Mouse (Mus musculus) erythroblast, adult 5-6 weeks (primary cell): Measurements from ENCODE around the gene AI661453. TPM values are rescaled to one million over a fixed set of nuclear protein-coding genes. Genes with fewer than 3 reads are reported as not detected.
"Not testable (repeated sequence)": the region's sequence is repeated elsewhere in the genome, so short reads cannot be mapped to it uniquely, and the experiment has no call there.

Experiments
- ATAC-seq: replicated peaks from 2 replicates; pipeline ENCODE4 v1.8.0; 2016; ENCODE audit warnings: moderate number of reproducible peaks, mild to moderate bottlenecking, moderate TSS enrichment, inconsistent platforms; ENCODE audit not compliant: poor library complexity, low FRiP score, severe bottlenecking
- total RNA-seq, 2 experiments: library from RNA; stranded (forward) in 1 of 2; stranded (reverse) in 1 of 2; fragments of 150-400 nt in 1 of 2; fragments of 200-764, 138-1000 nt in 1 of 2; gene quantifications; 2 replicates each; pipeline versions ENCODE4 v1.2.3 to v1.2.4; 2015 to 2017; ENCODE audit warnings: low replicate concordance in 2 of 2

Gene AI661453
- 0.63 TPM in 1 of 2 replicates, not detected in the other for total RNA-seq (2015; ENCODE audit: low replicate concordance)
- 0.70 TPM in 1 of 2 replicates, not detected in the other for total RNA-seq (2017; ENCODE audit: low replicate concordance)

GRCm38 (mm10) chr17:47436156-47436906 lies at the start of gene AI661453:
Gene AI661453, plus strand, starts transcription at chr17:47436615.
- no peak for ATAC-seq

GRCm38 (mm10) chr17:47386649-47387048 lies 49.8 kb upstream of the AI661453 start:
- ATAC-seq: peak; percentile 77

- no peak for ATAC-seq
Observed at GRCm38 (mm10) chr17:47394223-47394869, 42.1 kb upstream of the AI661453 start.

- ATAC-seq: peak; percentile 46
Observed at GRCm38 (mm10) chr17:47395376-47395913, 41.0 kb upstream of the AI661453 start.

- ATAC-seq: no peak
Observed at GRCm38 (mm10) chr17:47399091-47399490, 37.3 kb upstream of the AI661453 start.

DNA sequence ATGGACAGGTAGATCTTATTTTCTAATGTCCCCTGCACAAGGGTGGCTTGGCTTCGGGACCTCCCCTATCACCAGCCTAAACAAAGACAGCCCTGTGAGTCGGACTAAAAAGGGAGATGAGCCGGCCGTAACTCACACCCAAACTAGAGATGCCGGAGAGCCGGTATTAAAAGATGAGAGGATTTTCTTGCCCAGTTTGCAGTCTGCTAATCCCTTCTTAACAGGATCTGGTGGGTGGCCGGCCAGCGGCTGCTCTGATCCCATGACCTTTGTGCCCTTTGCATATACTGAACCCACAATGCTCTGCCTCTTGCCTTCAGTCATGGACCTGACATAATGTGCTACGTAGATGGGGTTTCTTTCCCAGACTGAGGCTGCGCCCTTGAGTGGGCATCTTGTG lies 36.0 kb upstream of the AI661453 start, which contains the start of gene Guca1a:
Guca1a (minus strand) TSS at position 134 of the 400 bp plus-strand sequence.
- ATAC-seq: no peak

GRCm38 (mm10) chr17:47407717-47408557 lies 28.5 kb upstream of the AI661453 start:
- ATAC-seq: no peak; the same call in 1 of the 2 replicates

DNA sequence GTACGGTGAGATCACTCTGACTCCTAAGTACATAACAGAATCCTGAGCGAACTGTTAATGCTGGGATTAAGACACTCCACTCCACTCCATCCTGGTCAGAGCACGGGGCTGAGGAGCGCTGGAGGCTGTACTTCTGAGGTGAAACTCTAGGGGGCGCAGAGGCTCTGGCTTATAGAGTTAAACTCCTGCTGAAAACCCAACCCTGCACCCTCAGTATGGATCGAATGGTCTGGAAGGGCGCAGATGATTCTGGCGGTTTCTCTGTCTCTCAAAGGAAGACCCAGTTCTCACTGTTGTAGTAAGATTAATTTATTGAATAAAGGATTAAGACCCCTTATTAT lies 27.9 kb upstream of the AI661453 start:
- ATAC-seq: peak; percentile 57; the same call in 1 of the 2 replicates

DNA sequence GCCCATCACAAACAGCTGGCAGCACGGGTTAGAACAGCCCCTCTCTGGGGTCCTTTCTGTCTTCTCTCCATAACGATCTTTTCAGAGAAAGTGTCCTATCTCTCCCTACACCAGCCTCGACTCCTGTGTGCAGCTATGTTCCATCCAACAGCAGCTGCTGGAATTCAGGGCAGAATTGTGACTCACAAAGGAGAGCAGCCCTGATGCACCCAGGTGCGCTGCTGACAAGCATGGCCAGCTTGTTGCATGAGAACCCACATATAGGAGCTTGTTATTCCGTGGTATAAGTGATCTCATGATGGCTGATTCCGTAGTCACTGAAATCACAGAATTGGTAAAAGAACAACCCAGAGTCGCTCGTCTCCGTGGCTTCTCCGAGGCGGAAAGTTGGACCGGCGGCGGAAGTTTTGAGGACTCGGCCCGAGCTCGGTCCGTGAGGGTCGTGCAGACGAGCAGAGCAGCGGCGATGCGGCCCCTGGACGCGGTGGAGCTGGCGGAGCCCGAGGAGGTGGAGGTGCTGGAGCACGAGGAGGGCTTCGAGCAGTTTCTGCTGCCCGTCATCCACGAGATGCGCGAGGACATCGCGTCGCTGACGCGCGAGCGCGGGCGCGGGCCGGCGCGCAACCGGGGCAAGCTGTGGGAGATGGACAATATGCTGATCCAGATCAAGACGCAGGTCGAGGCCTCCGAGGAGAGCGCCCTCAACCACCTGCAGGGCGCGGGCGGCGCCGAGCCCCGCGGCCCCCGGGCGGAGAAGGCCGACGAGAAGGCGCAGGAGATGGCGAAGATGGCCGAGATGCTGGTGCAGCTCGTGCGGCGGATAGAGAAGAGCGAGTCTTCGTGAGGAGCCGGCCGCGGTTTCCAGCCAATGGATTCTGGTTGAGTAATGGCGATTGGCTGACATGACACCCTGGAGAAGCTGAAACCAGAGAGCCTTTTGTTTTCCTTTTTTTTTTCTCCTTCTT lies 26.2 kb upstream of the AI661453 start:
- peak; percentile 59; the same call in 1 of the 2 replicates for ATAC-seq

- ATAC-seq: no peak
Observed at GRCm38 (mm10) chr17:47420195-47420594, 16.2 kb upstream of the AI661453 start.

- no peak for ATAC-seq
Observed at GRCm38 (mm10) chr17:47421566-47421965, 14.8 kb upstream of the AI661453 start.

- ATAC-seq: not testable (repeated sequence)
Observed at GRCm38 (mm10) chr17:47422616-47423015, 13.8 kb upstream of the AI661453 start.

GRCm38 (mm10) chr17:47424186-47424585 lies 12.2 kb upstream of the AI661453 start:
- no peak for ATAC-seq

- no peak for ATAC-seq
Observed at GRCm38 (mm10) chr17:47427316-47427715, 9.1 kb upstream of the AI661453 start.

DNA sequence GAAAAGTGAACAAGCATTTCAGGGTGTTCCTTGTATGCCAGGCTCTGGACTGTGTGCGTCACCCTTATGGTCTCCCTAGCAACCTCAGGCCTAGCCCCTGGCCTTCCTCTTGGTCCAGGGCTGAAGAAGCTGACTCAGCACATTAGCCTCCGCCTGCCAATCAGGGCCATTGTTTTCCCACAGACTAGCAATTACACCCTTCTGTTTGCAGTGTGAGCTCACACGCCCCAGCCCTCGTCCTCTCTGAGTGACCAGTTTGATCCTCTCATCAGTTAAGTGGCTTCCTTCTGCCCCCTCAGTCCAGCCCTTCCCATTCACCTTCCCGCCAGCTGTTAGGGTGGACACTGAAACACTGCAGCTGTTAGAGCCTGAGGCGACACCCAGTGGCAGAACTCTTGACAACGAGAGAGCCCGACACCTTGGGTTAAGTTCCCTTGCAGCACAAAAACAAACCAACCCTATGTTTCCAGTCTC lies 7.5 kb upstream of the AI661453 start:
- ATAC-seq: no peak

- ATAC-seq: no peak
Observed at GRCm38 (mm10) chr17:47430815-47431214, 5.6 kb upstream of the AI661453 start.

DNA sequence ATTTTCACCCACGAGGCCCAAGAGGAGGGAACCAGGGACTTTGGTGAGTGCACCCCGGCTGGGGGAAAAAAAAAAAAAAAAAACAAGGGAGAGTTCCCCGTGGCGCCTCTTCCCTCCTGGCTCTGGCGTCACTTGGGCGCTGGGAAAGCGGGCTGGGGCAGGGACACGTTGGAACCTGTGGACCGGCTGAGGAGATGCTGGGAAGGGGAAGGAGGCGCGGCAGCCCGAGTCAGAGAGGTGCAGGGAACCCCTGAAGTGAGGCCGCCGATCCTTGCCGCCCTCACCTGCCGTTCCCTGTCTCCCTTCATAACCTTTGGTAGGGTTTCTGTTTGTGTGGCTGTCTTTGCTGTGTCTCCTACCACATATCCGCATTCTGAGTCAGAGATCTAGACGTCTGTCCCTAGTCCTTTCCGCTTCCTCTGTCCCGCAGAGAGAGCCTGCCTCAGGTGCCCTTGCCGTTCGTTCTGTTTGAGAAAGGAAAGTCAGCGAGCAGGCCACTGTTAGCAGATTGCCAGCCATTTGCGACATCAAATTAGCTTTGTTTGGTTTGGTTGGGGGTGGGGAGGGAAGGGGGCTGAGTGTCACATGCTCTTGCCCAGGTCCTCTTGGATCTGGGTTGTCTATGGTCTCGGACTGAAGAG lies 612 bp downstream of the AI661453 start, which contains the start of gene 1700001C19Rik:
1700001C19Rik (minus strand) TSS at position 470 of the 641 bp plus-strand sequence.
- ATAC-seq: no peak

- ATAC-seq: no peak
Observed at GRCm38 (mm10) chr17:47438611-47439010, 2.2 kb downstream of the AI661453 start.
